Mouse (Mus musculus): ENCODE measurements around the gene Cds2.

GRCm38 (mm10) chr2:132275527-132275926 is 12.6 kb downstream of the Cds2 start:
- TF ChIP-seq CTCF (IDR thresholded peaks at IDR 0.05; ENCODE audit: low read depth, low read length) (no peak), POLR2A (IDR thresholded peaks at IDR 0.05; ENCODE audit: borderline replicate concordance, low read depth, low read length) (no peak)

All from bone marrow macrophage, adult 2 months (primary cell).